In the genomic region with DNA sequence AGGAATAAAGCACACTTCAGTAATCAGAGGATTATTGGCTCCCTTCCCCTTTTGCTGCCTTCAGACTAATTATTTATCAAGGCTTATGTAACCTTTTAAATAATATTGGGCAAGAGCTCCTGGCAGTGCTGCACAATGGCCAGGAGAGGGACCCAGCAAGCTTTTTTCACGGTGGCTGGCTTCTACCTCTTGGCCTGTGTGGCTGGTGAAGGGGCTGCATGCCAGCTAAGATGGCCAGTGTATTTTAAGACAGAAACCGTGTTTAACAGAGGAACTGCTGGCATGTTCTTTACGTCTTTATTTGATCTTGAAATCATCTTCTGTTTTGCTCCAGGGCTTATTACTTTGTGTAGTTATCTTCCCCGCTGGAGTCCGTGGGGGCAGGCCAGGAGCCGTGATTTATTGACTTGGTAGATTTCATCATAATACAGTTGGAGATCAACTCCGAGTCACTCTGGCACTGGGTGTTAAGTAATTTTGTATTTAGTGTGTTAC, we compare ENCODE assay signal across 8 mouse cellular contexts. TPM values are rescaled to one million over a fixed set of nuclear protein-coding genes. Genes with fewer than 3 reads are reported as not detected.
DNase-seq lines count a peak whose midpoint lies in the region; ATAC-seq lines count a peak whose summit lies in the region.

No protein-coding gene starts in this region.

- H3K4me3 ChIP-seq in kidney, embryonic 15.5 days (replicated peaks) = no peak overlapping the region
- H3K4me3 ChIP-seq in liver, embryonic 16.5 days (ENCODE audit: low read depth, low read length) = no peak overlapping the region

- H3K9ac ChIP-seq in kidney, embryonic 15.5 days = no peak overlapping the region
- no peak overlapping the region for H3K9ac ChIP-seq in liver, embryonic 16.5 days (ENCODE audit: low read depth, low read length)

- no peaks in the 10 kb centered on the region for H3K9me3 ChIP-seq in kidney, embryonic 15.5 days (replicated peaks)
- no peaks in the 10 kb centered on the region for H3K9me3 ChIP-seq in liver, embryonic 16.5 days (replicated peaks; ENCODE audit: control insufficient read depth, low read length)

- no peaks in the 10 kb centered on the region for H3K27me3 ChIP-seq in kidney, embryonic 15.5 days
- no peaks in the 10 kb centered on the region for H3K27me3 ChIP-seq in liver, embryonic 16.5 days (ENCODE audit: control insufficient read depth, insufficient read depth, low read depth, low read length)

- H3K27ac ChIP-seq in kidney, embryonic 15.5 days = no peak overlapping the region
- H3K27ac ChIP-seq in liver, embryonic 16.5 days (ENCODE audit: low read length) = 0 out of 2 replicates have a peak overlapping the region, but pooled peaks have one; percentile 37

- H3K4me2 ChIP-seq in kidney, embryonic 15.5 days = no peak overlapping the region
- no peak overlapping the region for H3K4me2 ChIP-seq in liver, embryonic 16.5 days (ENCODE audit: low read depth, low read length)

- no peaks in the 10 kb centered on the region for H3K4me1 ChIP-seq in kidney, embryonic 15.5 days
- peaks cover 5% of the 10 kb centered on the region; the same call in 1 of the 2 replicates for H3K4me1 ChIP-seq in liver, embryonic 16.5 days (ENCODE audit: control insufficient read depth, low read depth, low read length)

- peak; percentile 78 for DNase-seq in kidney, adult 11 months
- peak; percentile 61 for DNase-seq in Muller cell, postnatal 12 days (ENCODE audit: inconsistent ontology term)
- peak; percentile 89 for DNase-seq in cerebellum, adult 9-11 months
- peak; percentile 56 for DNase-seq in heart, postnatal 25 days (ENCODE audit: low spot score)
- peak; percentile 47 for DNase-seq in telencephalon, adult 2 months (ENCODE audit: low read depth, low spot score)
- DNase-seq in thymus, postnatal 0 days (ENCODE audit: low spot score) = no peak

- peaks cover 93% of the 10 kb centered on the region for H3K36me3 ChIP-seq in kidney, embryonic 15.5 days
- peaks cover 32% of the 10 kb centered on the region for H3K36me3 ChIP-seq in liver, embryonic 16.5 days (ENCODE audit: control insufficient read depth, insufficient read depth)

- intact Hi-C loops in heart, postnatal 25 days (cut with DNase I) = no loop called here

- no peak for ATAC-seq in kidney, embryonic 15.5 days (replicated peaks; ENCODE audit: low FRiP score)
- ATAC-seq in liver, embryonic 16.5 days (ENCODE audit: low read depth) = peak; percentile 71

- 61% methylated on average over 7 of the region's 7 CpGs for WGBS in kidney, embryonic 15.5 days
- WGBS in liver, embryonic 16.5 days (ENCODE audit: insufficient replicate concordance) = 60% methylated on average over 7 of the region's 7 CpGs

RNA-seq across cellular contexts. Expression of gene Crcp, which starts 15.2 kb away (rescaled TPM):
- polyA plus RNA-seq in kidney, embryonic 15.5 days (2015; fragmentation: Nextera tagmentation; extraction: Ambion mirVana) = 39.0 and 40.6 TPM in 2 replicates
- total RNA-seq in heart, postnatal 25 days (2021) = 10 to 100 TPM; 10.1 to 11.5 TPM
- polyA plus RNA-seq in liver, embryonic 16.5 days (2015; fragmentation: Nextera tagmentation; extraction: Ambion mirVana) = 17.8 and 19.9 TPM in 2 replicates
- 49.7 and 50.4 TPM in 2 replicates for polyA plus RNA-seq in thymus, postnatal 0 days (2015; fragmentation: Nextera tagmentation; extraction: Ambion mirVana)

RNA-seq across cellular contexts. Expression of gene Asl, which starts 15.2 kb away (rescaled TPM):
- polyA plus RNA-seq in kidney, embryonic 15.5 days (2015; fragmentation: Nextera tagmentation; extraction: Ambion mirVana) = 49.9 and 50.6 TPM in 2 replicates
- total RNA-seq in heart, postnatal 25 days (2021) = 1 to 10 TPM; 4.8 to 6.3 TPM
- 61.8 and 65.8 TPM in 2 replicates for polyA plus RNA-seq in liver, embryonic 16.5 days (2015; fragmentation: Nextera tagmentation; extraction: Ambion mirVana)
- polyA plus RNA-seq in thymus, postnatal 0 days (2015; fragmentation: Nextera tagmentation; extraction: Ambion mirVana) = 32.2 and 37.8 TPM in 2 replicates

RNA-seq across cellular contexts. Expression of gene Tpst1, which starts 28.9 kb away (rescaled TPM):
- 67.7 and 72.5 TPM in 2 replicates for polyA plus RNA-seq in kidney, embryonic 15.5 days (2015; fragmentation: Nextera tagmentation; extraction: Ambion mirVana)
- 10 to 100 TPM; 10.7 to 13.7 TPM for total RNA-seq in heart, postnatal 25 days (2021)
- polyA plus RNA-seq in liver, embryonic 16.5 days (2015; fragmentation: Nextera tagmentation; extraction: Ambion mirVana) = 19.6 and 20.9 TPM in 2 replicates
- 25.7 and 27.0 TPM in 2 replicates for polyA plus RNA-seq in thymus, postnatal 0 days (2015; fragmentation: Nextera tagmentation; extraction: Ambion mirVana)

RNA-seq across cellular contexts. Expression of gene Gusb, which starts 41.4 kb away (rescaled TPM):
- 53.7 and 55.2 TPM in 2 replicates for polyA plus RNA-seq in kidney, embryonic 15.5 days (2015; fragmentation: Nextera tagmentation; extraction: Ambion mirVana)
- total RNA-seq in heart, postnatal 25 days (2021) = 10 to 100 TPM; 12.3 to 13.4 TPM
- 30.5 and 30.6 TPM in 2 replicates for polyA plus RNA-seq in liver, embryonic 16.5 days (2015; fragmentation: Nextera tagmentation; extraction: Ambion mirVana)
- 59.3 and 61.2 TPM in 2 replicates for polyA plus RNA-seq in thymus, postnatal 0 days (2015; fragmentation: Nextera tagmentation; extraction: Ambion mirVana)
